Mouse (Mus musculus) layer of hippocampus, adult 8-10 months (tissue): ENCODE results near the gene Thap4. TPM values are rescaled to one million over a fixed set of nuclear protein-coding genes. Genes with fewer than 3 reads are reported as not detected.

Source experiments
- total RNA-seq, 4 experiments: library from RNA; stranded (reverse); gene quantifications; 2 replicates each; pipeline ENCODE4 v1.2.4; 2022

Thap4 gene
- total RNA-seq, 4 experiments from 2014 or later, result 29.2 to 36.4 (median 36.0) TPM

Other genes starting within 250 kb of the Thap4 start
- 10 to 100 TPM; 12.2 to 14.6 (median 13.8) TPM for gene Farp2, start 242.8 kb downstream of the Thap4 start, total RNA-seq
- 100 to 1,000 TPM; 378 to 407 (median 393) TPM for gene Stk25, start 96.2 kb downstream of the Thap4 start, total RNA-seq
- gene Bok, start 69.2 kb downstream of the Thap4 start, total RNA-seq, result 10 to 100 TPM; 52.3 to 55.7 (median 52.8) TPM
- gene Atg4b, start 3.4 kb downstream of the Thap4 start, total RNA-seq, result 10 to 100 TPM; 73.6 to 96.0 (median 80.6) TPM
- gene Dtymk, start 47.1 kb upstream of the Thap4 start, total RNA-seq, result 10 to 100 TPM; 52.7 to 64.8 (median 58.4) TPM
- 10 to 100 TPM; 15.0 to 16.0 (median 15.4) TPM for gene Ing5, start 49.1 kb upstream of the Thap4 start, total RNA-seq
- 10 to 100 TPM; 18.1 to 21.8 (median 19.3) TPM for gene D2hgdh, start 70.0 kb upstream of the Thap4 start, total RNA-seq
- under 1 TPM in 1 of 4 experiments, not detected in 3; 0.14 TPM for gene Gal3st2, start 106.4 kb upstream of the Thap4 start, total RNA-seq
- gene Gal3st2b, start 163.4 kb upstream of the Thap4 start, total RNA-seq, result under 1 TPM; 0.34 to 0.87 (median 0.50) TPM
- under 1 TPM in 3 of 4 experiments, not detected in 1; 0.04 to 0.12 (median 0.07) TPM for gene Gal3st2c, start 235.6 kb upstream of the Thap4 start, total RNA-seq